Mouse (Mus musculus) hindlimb bud, embryonic 11.5 days (tissue): ENCODE results near the gene Dynlt1f.
"Not testable (repeated sequence)": the region's sequence is repeated elsewhere in the genome, so short reads cannot be mapped to it uniquely, and the experiment has no call there.

Experiments used
- DNase-seq: peaks from one replicate; pipeline ENCODE4 v3.0.0-alpha.2; 2012; ENCODE audit warnings: low read depth, low spot score; ENCODE audit errors: extremely low spot score

The Dynlt1f gene

GRCm38 (mm10) chr17:6655567-6656281 lies at the start of gene Dynlt1f:
Gene Dynlt1f (minus strand): TSS chr17:6655900.
- DNase-seq = not testable (repeated sequence)

DNA sequence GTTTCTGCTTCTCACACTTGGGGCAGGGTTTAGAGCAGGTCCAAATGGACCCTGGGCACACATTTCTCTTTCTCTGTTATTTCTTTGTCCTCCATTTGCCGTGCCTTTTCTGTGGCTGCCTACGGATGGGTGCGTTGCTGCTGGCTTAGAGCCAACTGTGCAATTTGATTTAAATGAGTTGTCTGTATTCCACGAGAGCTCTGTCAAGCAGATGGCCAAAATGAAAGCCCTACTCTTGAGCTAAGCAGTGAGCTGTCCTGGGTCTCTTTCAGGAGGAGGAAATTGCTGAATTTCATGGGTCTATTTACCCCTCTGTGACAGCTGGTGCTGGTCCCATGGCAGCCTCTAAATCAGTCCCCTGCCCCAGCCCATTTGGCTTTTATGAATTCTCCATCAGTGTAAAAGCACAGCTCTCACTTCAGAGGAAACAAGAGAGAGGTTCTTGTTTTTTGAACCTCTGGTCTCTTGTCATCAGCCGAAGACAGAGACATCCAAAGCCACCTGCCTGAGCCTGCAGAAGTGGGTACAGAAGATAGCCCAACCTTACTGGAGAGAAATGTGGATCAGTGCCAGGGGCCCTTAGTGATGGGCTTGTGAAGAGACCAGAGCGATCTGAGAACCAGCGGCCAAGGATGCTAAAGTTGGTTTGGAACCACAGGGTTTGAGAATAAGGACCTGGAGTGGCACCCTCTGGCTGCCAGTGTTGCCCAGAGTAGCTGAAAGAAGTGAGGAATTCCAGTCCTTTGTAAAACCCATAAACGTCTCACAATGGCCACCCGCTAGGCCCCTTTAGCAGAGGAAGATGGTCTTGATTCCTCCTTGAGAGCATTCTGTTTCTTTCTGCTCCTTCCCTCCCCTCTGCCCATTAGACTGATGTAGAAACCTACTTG lies 47.9 kb upstream of the Dynlt1f start:
- DNase-seq = not testable (repeated sequence)

GRCm38 (mm10) chr17:6702625-6703221 lies 47.0 kb upstream of the Dynlt1f start:
- DNase-seq = not testable (repeated sequence)

DNA sequence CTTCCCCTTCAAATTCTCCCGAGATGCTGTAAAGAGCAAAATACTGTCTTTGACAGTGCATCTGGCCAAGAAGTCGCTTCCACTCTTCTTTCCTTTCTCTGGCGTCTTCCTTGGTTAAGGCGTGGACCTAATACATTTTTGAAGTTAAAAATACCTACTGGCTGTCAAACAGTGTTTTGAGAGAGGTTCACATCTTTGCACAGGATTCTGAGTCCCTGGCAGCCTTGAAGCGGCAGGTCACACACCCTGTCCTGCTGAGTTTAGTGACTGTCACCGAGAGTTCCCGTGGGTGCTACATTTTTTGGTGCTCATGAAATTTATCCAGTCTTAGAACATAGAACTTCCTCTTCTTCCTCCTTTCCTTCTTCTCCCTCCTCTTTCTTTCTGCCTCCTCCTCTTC lies 44.4 kb upstream of the Dynlt1f start:
- not testable (repeated sequence) for DNase-seq

DNA sequence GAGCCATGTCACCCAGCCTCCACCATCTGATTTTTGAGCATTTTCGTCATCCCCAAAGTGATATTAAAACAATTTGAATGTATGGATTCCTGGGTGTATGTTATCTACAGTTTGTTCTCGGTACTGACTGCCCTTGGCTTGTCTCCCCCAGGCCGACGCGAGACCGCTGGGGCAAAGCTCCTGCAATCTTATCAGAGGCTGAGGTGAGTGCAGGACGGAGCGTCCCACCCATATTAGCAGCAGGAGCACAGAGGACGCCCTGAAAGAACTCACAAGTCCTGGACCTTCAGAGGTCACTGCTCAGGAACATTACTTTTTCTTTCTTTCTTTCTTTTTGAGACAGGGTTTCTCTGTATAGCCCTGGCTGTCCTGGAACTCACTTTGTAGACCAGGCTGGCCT lies 43.8 kb upstream of the Dynlt1f start:
- not testable (repeated sequence) for DNase-seq

- DNase-seq = not testable (repeated sequence)
Observed at GRCm38 (mm10) chr17:6697224-6697775, 41.6 kb upstream of the Dynlt1f start.

GRCm38 (mm10) chr17:6696521-6696920 lies 40.8 kb upstream of the Dynlt1f start:
- DNase-seq = not testable (repeated sequence)

GRCm38 (mm10) chr17:6695712-6696111 lies 40.0 kb upstream of the Dynlt1f start:
- DNase-seq = not testable (repeated sequence)

GRCm38 (mm10) chr17:6691596-6691995 lies 35.9 kb upstream of the Dynlt1f start:
- DNase-seq = peak; percentile 28

- not testable (repeated sequence) for DNase-seq
Observed at GRCm38 (mm10) chr17:6689344-6689743, 33.6 kb upstream of the Dynlt1f start.

GRCm38 (mm10) chr17:6686299-6686971 lies 30.7 kb upstream of the Dynlt1f start:
- not testable (repeated sequence) for DNase-seq

GRCm38 (mm10) chr17:6685288-6685818 lies 29.7 kb upstream of the Dynlt1f start:
- DNase-seq = not testable (repeated sequence)

GRCm38 (mm10) chr17:6684464-6685287 lies 29.0 kb upstream of the Dynlt1f start:
- not testable (repeated sequence) for DNase-seq

DNA sequence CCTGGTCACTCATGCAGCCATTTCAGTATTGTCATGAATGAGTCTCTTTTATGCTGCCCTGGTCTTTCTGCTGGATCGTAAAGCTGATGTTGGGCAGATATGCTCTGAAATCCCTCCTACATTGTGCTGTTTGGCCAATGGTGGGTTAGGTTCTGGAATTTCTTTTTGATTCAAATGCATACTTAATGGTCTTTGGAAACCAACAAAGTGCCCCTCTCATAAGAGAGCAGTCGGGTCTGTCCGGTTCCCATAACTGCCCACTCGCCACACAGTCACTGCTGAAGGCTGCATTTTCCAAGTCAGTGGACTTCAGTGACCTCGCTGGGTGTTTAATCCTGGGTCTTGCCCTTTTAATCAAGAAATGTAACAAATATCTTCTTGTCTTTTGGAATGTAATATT lies 28.0 kb upstream of the Dynlt1f start:
- DNase-seq = not testable (repeated sequence)

- not testable (repeated sequence) for DNase-seq
Observed at GRCm38 (mm10) chr17:6681721-6682120, 26.0 kb upstream of the Dynlt1f start.

DNA sequence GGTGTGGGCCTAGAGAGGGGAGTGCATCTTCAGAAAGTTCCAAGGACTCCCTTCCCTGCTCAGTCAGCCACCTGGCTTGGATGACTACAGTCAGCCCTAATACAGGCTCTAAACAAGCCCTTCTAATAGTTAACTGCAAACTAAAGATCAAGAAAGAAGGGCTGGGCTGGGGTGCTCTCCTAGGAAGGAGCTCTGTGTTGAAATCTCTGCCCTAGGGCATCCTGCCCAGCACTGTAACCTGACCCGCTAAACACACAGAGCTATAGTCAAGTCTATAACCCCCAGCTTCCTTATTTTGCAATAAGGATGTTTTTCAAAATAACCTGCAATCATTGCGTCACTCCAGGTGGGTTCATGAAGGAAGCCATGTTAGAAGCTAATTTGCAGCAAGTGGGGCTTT lies 22.4 kb upstream of the Dynlt1f start:
- not testable (repeated sequence) for DNase-seq

- DNase-seq = not testable (repeated sequence)
Observed at GRCm38 (mm10) chr17:6674297-6674696, 18.6 kb upstream of the Dynlt1f start.

- DNase-seq = not testable (repeated sequence)
Observed at GRCm38 (mm10) chr17:6668522-6668921, 12.8 kb upstream of the Dynlt1f start.

DNA sequence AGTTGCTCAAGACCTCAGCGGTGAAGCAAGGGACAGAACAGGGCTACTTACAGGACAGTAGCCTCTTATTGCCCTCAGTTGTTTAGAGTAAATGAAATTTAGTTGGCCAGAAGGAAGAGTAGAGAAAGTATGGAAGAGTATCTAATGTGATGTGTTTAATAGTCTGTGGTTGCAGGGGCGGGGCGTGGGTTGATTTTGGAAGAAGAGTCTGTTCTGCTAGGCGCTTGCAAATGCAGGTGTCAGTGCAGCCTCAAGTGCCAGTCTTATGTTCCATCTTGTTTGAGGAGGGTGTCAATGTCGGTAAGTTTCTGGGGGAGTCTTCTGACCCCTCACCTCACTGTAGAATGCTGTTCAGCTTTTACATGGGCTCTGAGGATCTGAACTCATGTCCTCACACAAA lies 9.7 kb upstream of the Dynlt1f start:
- DNase-seq = not testable (repeated sequence)
